Mouse (Mus musculus): ENCODE measurements around the gene Cfap54. TPM values are rescaled to one million over a fixed set of nuclear protein-coding genes. Genes with fewer than 3 reads are reported as not detected.

Cfap54 gene
- polyA plus RNA-seq, 1 experiment from 2014 or later: 0.10 TPM

DNA sequence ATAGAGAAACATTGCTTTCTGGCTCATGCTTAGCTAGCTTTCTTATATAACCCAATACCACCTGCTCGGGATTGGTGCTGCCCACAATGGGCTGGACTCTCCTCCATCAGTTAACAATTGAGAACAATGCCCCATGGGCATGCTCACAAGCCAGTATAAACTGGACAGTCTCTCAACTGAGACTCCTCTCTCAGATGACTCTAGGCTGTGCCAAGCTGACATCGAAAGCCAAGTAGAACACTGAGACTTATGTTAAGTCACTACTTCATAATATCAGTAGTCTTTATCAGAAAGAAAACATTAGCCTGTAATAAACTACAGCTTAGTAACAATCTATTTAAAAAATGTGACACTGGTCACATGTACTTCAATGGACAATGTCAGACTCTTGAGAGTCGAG is 35.2 kb upstream of the Cfap54 start:
- no peak overlapping the region for H3K27ac ChIP-seq
- H3K9ac ChIP-seq: no peak overlapping the region
- H3K9me3 ChIP-seq: no peaks in the 10 kb centered on the region
- 83% methylated on average over 3 of the region's 3 CpGs for WGBS
- no peak overlapping the region for H3K4me2 ChIP-seq
- no peaks in the 10 kb centered on the region for H3K36me3 ChIP-seq
- no peaks in the 10 kb centered on the region for H3K27me3 ChIP-seq
- ATAC-seq (ENCODE audit: insufficient number of reproducible peaks, low FRiP score, low TSS enrichment, low read depth): no peak
- H3K4me3 ChIP-seq: no peak overlapping the region
- no peaks in the 10 kb centered on the region for H3K4me1 ChIP-seq

DNA sequence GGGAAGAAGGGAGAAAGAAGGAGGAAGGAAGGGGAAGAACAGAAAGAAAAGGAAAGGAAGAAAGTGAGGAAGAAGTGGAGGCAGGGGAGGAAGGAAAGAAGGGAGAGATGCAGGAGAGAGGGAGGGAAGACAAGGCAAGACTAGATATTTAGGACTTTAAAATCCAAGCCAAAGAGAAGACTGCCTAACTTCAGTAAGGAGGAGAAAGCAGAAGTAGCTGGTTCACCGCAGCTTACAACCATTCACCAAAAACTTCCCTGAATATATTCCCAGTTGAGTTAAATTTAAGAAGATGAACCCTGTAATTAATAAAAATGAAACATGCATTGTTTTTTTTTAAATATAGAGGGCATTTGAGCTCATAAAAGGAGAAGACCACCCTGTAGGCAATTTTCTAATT is 34.3 kb upstream of the Cfap54 start:
- Histone ChIP-seq H3K9me3 (no peaks in the 10 kb centered on the region), H3K9ac (no peak overlapping the region), H3K27ac (no peak overlapping the region), H3K4me3 (no peak overlapping the region), H3K27me3 (no peaks in the 10 kb centered on the region), H3K4me1 (no peaks in the 10 kb centered on the region), H3K4me2 (no peak overlapping the region), H3K36me3 (no peaks in the 10 kb centered on the region)
- 94% methylated on average over 1 of the region's 1 CpGs for WGBS
- ATAC-seq (ENCODE audit: insufficient number of reproducible peaks, low FRiP score, low TSS enrichment, low read depth): no peak

DNA sequence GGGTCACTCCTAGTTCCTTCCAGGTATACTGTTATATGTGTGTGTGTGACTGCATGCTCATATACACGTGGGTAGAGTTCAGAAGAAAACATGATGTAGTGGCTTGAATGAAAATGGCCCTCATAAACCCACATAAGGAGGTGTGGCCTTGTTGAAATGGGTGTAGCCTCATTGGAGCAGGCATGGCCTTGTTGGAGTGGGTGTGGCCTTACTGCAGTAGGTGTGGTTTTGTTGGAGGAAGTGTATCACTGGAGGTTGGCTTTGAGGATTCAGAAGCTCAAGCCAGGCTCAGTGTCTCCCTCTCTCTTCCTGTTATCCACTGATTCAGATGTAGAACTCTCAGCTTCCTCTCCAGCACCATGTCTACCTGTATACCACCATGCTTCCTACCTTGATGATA is 33.4 kb upstream of the Cfap54 start:
- no peaks in the 10 kb centered on the region for H3K27me3 ChIP-seq
- WGBS: 68% methylated on average over 1 of the region's 1 CpGs
- no peak overlapping the region for H3K9ac ChIP-seq
- no peaks in the 10 kb centered on the region for H3K9me3 ChIP-seq
- H3K4me3 ChIP-seq: no peak overlapping the region
- no peak overlapping the region for H3K4me2 ChIP-seq
- no peaks in the 10 kb centered on the region for H3K36me3 ChIP-seq
- no peaks in the 10 kb centered on the region for H3K4me1 ChIP-seq
- no peak overlapping the region for H3K27ac ChIP-seq
- no peak for ATAC-seq (ENCODE audit: insufficient number of reproducible peaks, low FRiP score, low TSS enrichment, low read depth)

- H3K4me2 ChIP-seq: no peak overlapping the region
- H3K9me3 ChIP-seq: no peaks in the 10 kb centered on the region
- H3K4me3 ChIP-seq: no peak overlapping the region
- H3K9ac ChIP-seq: no peak overlapping the region
- H3K36me3 ChIP-seq: no peaks in the 10 kb centered on the region
- no peaks in the 10 kb centered on the region for H3K27me3 ChIP-seq
- 72% methylated on average over 8 of the region's 8 CpGs for WGBS
- ATAC-seq (ENCODE audit: insufficient number of reproducible peaks, low FRiP score, low TSS enrichment, low read depth): no peak
- no peak overlapping the region for H3K27ac ChIP-seq
- H3K4me1 ChIP-seq: no peaks in the 10 kb centered on the region
These were observed 32.5 kb upstream of the Cfap54 start for GRCm38 (mm10) chr10:93113968-93114367.

- Histone ChIP-seq H3K36me3 (no peaks in the 10 kb centered on the region), H3K27me3 (no peaks in the 10 kb centered on the region), H3K4me3 (no peak overlapping the region), H3K27ac (no peak overlapping the region), H3K4me1 (no peaks in the 10 kb centered on the region), H3K9me3 (no peaks in the 10 kb centered on the region), H3K9ac (no peak overlapping the region), H3K4me2 (no peak overlapping the region)
- 87% methylated on average over 6 of the region's 6 CpGs for WGBS
- ATAC-seq (ENCODE audit: insufficient number of reproducible peaks, low FRiP score, low TSS enrichment, low read depth): no peak
These were observed 30.6 kb upstream of the Cfap54 start for GRCm38 (mm10) chr10:93112021-93112420.

GRCm38 (mm10) chr10:93111412-93111811 is 30.0 kb upstream of the Cfap54 start:
- no peaks in the 10 kb centered on the region for H3K9me3 ChIP-seq
- H3K27ac ChIP-seq: no peak overlapping the region
- 49% methylated on average over 8 of the region's 8 CpGs for WGBS
- no peaks in the 10 kb centered on the region for H3K27me3 ChIP-seq
- no peak overlapping the region for H3K4me2 ChIP-seq
- no peaks in the 10 kb centered on the region for H3K36me3 ChIP-seq
- H3K9ac ChIP-seq: no peak overlapping the region
- H3K4me1 ChIP-seq: no peaks in the 10 kb centered on the region
- H3K4me3 ChIP-seq: no peak overlapping the region
- no peak for ATAC-seq (ENCODE audit: insufficient number of reproducible peaks, low FRiP score, low TSS enrichment, low read depth)

GRCm38 (mm10) chr10:93105358-93105757 is 23.9 kb upstream of the Cfap54 start:
- Histone ChIP-seq H3K27ac (no peak overlapping the region), H3K4me1 (no peaks in the 10 kb centered on the region), H3K4me3 (no peak overlapping the region), H3K27me3 (no peaks in the 10 kb centered on the region), H3K9ac (no peak overlapping the region), H3K36me3 (no peaks in the 10 kb centered on the region), H3K4me2 (no peak overlapping the region), H3K9me3 (no peaks in the 10 kb centered on the region)
- ATAC-seq (ENCODE audit: insufficient number of reproducible peaks, low FRiP score, low TSS enrichment, low read depth): no peak
- WGBS: 85% methylated on average over 7 of the region's 7 CpGs

GRCm38 (mm10) chr10:93104357-93104756 is 22.9 kb upstream of the Cfap54 start:
- no peak overlapping the region for H3K9ac ChIP-seq

GRCm38 (mm10) chr10:93103676-93104075 is 22.3 kb upstream of the Cfap54 start:
- WGBS: 68% methylated on average over 11 of the region's 11 CpGs
- no peaks in the 10 kb centered on the region for H3K9me3 ChIP-seq
- no peak overlapping the region for H3K9ac ChIP-seq
- no peaks in the 10 kb centered on the region for H3K4me1 ChIP-seq
- no peak overlapping the region for H3K27ac ChIP-seq
- H3K36me3 ChIP-seq: no peaks in the 10 kb centered on the region
- no peaks in the 10 kb centered on the region for H3K27me3 ChIP-seq
- ATAC-seq (ENCODE audit: insufficient number of reproducible peaks, low FRiP score, low TSS enrichment, low read depth): no peak
- no peak overlapping the region for H3K4me2 ChIP-seq
- H3K4me3 ChIP-seq: no peak overlapping the region

More at GRCm38 (mm10) chr10:93104357-93104756, 22.9 kb upstream of the Cfap54 start:
- Histone ChIP-seq H3K4me1 (no peaks in the 10 kb centered on the region), H3K36me3 (no peaks in the 10 kb centered on the region), H3K27ac (no peak overlapping the region), H3K4me2 (no peak overlapping the region), H3K27me3 (no peaks in the 10 kb centered on the region), H3K9me3 (no peaks in the 10 kb centered on the region), H3K4me3 (no peak overlapping the region)
- 68% methylated on average over 6 of the region's 6 CpGs for WGBS
- no peak for ATAC-seq (ENCODE audit: insufficient number of reproducible peaks, low FRiP score, low TSS enrichment, low read depth)

DNA sequence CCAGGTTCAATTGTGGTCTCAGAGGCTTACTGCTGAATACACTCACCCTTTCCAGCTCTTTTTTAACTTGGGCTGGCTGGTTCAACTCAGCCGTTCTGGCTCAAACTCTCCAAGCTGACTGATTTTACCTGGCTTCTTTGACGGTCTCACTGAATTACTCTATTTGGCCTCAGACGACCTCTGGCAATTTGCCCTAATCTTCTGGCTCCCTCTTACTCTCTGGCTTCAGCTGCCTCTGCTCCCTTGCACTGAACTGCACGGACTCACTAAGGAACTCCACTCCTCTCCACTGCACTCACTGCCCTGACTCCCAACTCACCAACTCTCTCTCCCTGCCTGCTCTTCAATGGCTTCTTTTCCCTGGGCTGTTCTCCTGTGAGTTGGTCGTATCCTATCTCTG is 20.9 kb upstream of the Cfap54 start:
- no peaks in the 10 kb centered on the region for H3K36me3 ChIP-seq
- no peaks in the 10 kb centered on the region for H3K4me1 ChIP-seq
- H3K9ac ChIP-seq: no peak overlapping the region
- H3K27ac ChIP-seq: no peak overlapping the region
- H3K9me3 ChIP-seq: no peaks in the 10 kb centered on the region
- H3K4me3 ChIP-seq: no peak overlapping the region
- no peak for ATAC-seq (ENCODE audit: insufficient number of reproducible peaks, low FRiP score, low TSS enrichment, low read depth)
- no peak overlapping the region for H3K4me2 ChIP-seq
- 47% methylated on average over 5 of the region's 5 CpGs for WGBS
- no peaks in the 10 kb centered on the region for H3K27me3 ChIP-seq

DNA sequence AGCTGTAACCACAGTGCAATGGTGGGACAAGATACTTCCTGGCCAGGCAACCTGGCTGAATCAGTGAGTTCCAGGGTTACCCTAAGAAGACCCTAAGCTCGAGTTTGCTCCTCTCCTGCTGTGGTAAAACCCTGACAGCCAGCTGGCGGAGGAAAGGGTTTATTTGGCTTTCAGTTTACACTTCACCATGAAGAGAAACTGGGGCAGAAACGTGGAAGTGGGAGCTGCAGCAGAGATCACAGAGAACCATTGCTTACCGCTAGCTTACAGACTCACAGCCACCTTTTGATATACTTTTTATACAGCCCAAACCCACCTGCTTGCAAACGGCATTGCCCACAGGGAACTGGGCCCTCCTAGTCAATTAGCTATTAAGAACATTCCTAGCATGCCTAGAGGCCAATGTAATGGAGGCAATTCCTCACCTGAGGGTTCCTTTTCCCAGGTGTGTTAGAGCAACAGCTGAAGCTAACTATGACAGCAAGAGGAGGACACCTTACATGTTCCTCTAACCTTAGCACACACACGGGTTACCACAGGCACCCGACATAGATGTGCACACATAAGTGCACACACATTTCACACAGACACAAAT is 16.9 kb upstream of the Cfap54 start:
- WGBS: 44% methylated on average over 7 of the region's 7 CpGs
- Histone ChIP-seq H3K4me3 (no peak overlapping the region), H3K27ac (no peak overlapping the region), H3K9me3 (no peaks in the 10 kb centered on the region), H3K36me3 (no peaks in the 10 kb centered on the region), H3K9ac (no peak overlapping the region), H3K4me2 (no peak overlapping the region), H3K27me3 (no peaks in the 10 kb centered on the region), H3K4me1 (peaks cover 4% of the 10 kb centered on the region; the same call in 1 of the 2 replicates)
- ATAC-seq (ENCODE audit: insufficient number of reproducible peaks, low FRiP score, low TSS enrichment, low read depth): no peak

DNA sequence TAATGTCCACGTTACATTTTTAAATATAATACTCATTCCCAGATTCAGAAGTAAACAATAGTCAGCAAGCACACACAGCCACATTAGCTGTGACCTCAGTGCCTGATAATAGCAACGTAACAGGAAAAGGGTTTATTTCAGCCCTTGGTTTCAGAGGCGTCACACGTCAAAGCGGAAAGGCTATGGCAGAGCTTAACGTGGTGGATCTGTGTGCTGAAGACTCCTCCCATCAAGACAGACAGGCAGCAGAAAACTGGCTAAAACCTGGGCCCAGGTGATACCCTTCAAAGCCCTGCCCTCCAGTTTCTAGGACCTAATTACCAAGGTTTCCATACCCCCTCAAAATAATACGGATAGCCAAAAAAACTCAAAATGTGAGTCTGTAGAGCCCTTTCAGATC is 16.0 kb upstream of the Cfap54 start:
- no peak for ATAC-seq (ENCODE audit: insufficient number of reproducible peaks, low FRiP score, low TSS enrichment, low read depth)
- Histone ChIP-seq H3K27ac (no peak overlapping the region), H3K4me1 (peaks cover 4% of the 10 kb centered on the region; the same call in 1 of the 2 replicates), H3K9ac (no peak overlapping the region), H3K27me3 (no peaks in the 10 kb centered on the region), H3K36me3 (no peaks in the 10 kb centered on the region), H3K4me3 (no peak overlapping the region), H3K9me3 (no peaks in the 10 kb centered on the region), H3K4me2 (no peak overlapping the region)
- WGBS: 94% methylated on average over 7 of the region's 7 CpGs

- WGBS: 63% methylated on average over 4 of the region's 4 CpGs
- no peak for ATAC-seq (ENCODE audit: insufficient number of reproducible peaks, low FRiP score, low TSS enrichment, low read depth)
- no peak overlapping the region for H3K9ac ChIP-seq
These were observed 14.4 kb upstream of the Cfap54 start for GRCm38 (mm10) chr10:93095827-93096226.

More at GRCm38 (mm10) chr10:93095827-93096226, 14.4 kb upstream of the Cfap54 start:
- Histone ChIP-seq H3K9me3 (no peaks in the 10 kb centered on the region), H3K27me3 (no peaks in the 10 kb centered on the region), H3K4me2 (no peak overlapping the region), H3K4me1 (peaks cover 4% of the 10 kb centered on the region; the same call in 1 of the 2 replicates), H3K27ac (no peak overlapping the region), H3K4me3 (no peak overlapping the region), H3K36me3 (no peaks in the 10 kb centered on the region)

All from limb, embryonic 15.5 days (tissue).